In the genomic region with DNA sequence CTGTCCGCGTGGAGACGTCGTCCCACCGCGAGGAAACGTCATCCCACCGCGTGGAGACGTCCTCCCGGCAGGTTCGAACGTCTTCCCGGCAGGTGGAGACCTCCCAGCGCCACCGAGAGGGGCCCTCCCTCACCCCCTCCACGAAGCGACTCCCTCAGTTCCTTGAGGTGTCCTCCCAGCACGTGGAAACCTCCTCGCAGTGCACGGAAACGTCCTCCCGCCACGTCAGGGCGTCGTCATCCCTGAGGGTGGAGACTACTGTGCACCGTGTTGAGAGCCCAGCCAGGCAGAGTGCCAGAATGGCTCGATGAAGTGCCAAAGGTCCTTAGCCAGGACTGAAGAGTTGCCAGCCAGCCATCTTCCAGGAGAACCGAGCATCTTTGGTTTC, we compare ENCODE assay signal across 8 mouse cellular contexts. TPM values are rescaled to one million over a fixed set of nuclear protein-coding genes. Genes with fewer than 3 reads are reported as not detected.
DNase-seq lines count a peak whose midpoint lies in the region; ATAC-seq and TF ChIP-seq lines count a peak whose summit lies in the region.

Gene Med31, minus strand, starts transcription at position 183 of the 388 bp plus-strand sequence.

- H3K27ac ChIP-seq in embryonic facial prominence, embryonic 15.5 days (replicated peaks) = peak within 1 kb of the TSS; percentile 73
- H3K27ac ChIP-seq in heart, embryonic 11.5 days (ENCODE audit: low read depth, low read length) = peak within 1 kb of the TSS; percentile 69; the same call in 1 of the 2 replicates
- peak within 1 kb of the TSS; percentile 74 for H3K27ac ChIP-seq in kidney, embryonic 15.5 days
- H3K27ac ChIP-seq in liver, adult 2 months (replicated peaks; ENCODE audit: insufficient read depth, low read depth, low read length) = peak within 1 kb of the TSS; percentile 48

- no peaks in the 10 kb centered on the region for H3K27me3 ChIP-seq in embryonic facial prominence, embryonic 15.5 days
- H3K27me3 ChIP-seq in heart, embryonic 11.5 days (ENCODE audit: control insufficient read depth, insufficient read depth, low read length) = no peaks in the 10 kb centered on the region
- no peaks in the 10 kb centered on the region for H3K27me3 ChIP-seq in kidney, embryonic 15.5 days
- no peaks in the 10 kb centered on the region for H3K27me3 ChIP-seq in liver, adult 2 months (ENCODE audit: control insufficient read depth, insufficient read depth, low read length)

- peak; percentile 61 for ATAC-seq in embryonic facial prominence, embryonic 15.5 days (ENCODE audit: insufficient number of reproducible peaks, low FRiP score, low TSS enrichment, low read depth)
- ATAC-seq in heart, embryonic 11.5 days (replicated peaks; ENCODE audit: insufficient number of reproducible peaks, low FRiP score, low TSS enrichment) = peak; percentile 76
- peak; percentile 81 for ATAC-seq in kidney, embryonic 15.5 days (replicated peaks; ENCODE audit: low FRiP score)

- DNase-seq in 416B (ENCODE audit: low read depth) = peak; percentile 67
- peak; percentile 83 for DNase-seq in adrenal gland, postnatal 25 days
- peak; percentile 88 for DNase-seq in liver, adult 2 months (ENCODE audit: extremely low read depth, low read depth, low spot score)
- DNase-seq in monocyte, adult 2 months (ENCODE audit: low read depth in 1 of 2, low spot score in 2 of 2) = peak; percentile 22 to 56
- peak; percentile 59 to 80 for DNase-seq in spleen, postnatal 4 days (ENCODE audit: low spot score in 2 of 2)

- no peaks in the 10 kb centered on the region for H3K9me3 ChIP-seq in embryonic facial prominence, embryonic 15.5 days (replicated peaks)
- no peaks in the 10 kb centered on the region for H3K9me3 ChIP-seq in heart, embryonic 11.5 days (replicated peaks; ENCODE audit: control insufficient read depth, low read length)
- H3K9me3 ChIP-seq in kidney, embryonic 15.5 days (replicated peaks) = no peaks in the 10 kb centered on the region

- H3K4me1 ChIP-seq in embryonic facial prominence, embryonic 15.5 days = peaks cover 12% of the 10 kb centered on the region
- H3K4me1 ChIP-seq in heart, embryonic 11.5 days (ENCODE audit: control insufficient read depth, insufficient read depth, low read length) = peaks cover 9% of the 10 kb centered on the region
- H3K4me1 ChIP-seq in kidney, embryonic 15.5 days = peaks cover 19% of the 10 kb centered on the region
- peaks cover 6% of the 10 kb centered on the region; the same call in 1 of the 2 replicates for H3K4me1 ChIP-seq in liver, adult 2 months (ENCODE audit: control insufficient read depth, insufficient read depth, low read length)

- H3K4me2 ChIP-seq in embryonic facial prominence, embryonic 15.5 days (replicated peaks) = peak within 1 kb of the TSS; percentile 96
- H3K4me2 ChIP-seq in heart, embryonic 11.5 days = peak within 1 kb of the TSS; percentile 97
- H3K4me2 ChIP-seq in kidney, embryonic 15.5 days = peak within 1 kb of the TSS; percentile 98

- TF ChIP-seq CTCF in liver, adult 2 months (IDR thresholded peaks at IDR 0.05; ENCODE audit: low read depth, low read length) = no peak

- H3K79me2 ChIP-seq in liver, adult 2 months (ENCODE audit: control insufficient read depth, insufficient read depth, low read length) = no peaks in the 10 kb centered on the region

- peak within 1 kb of the TSS; percentile 82 for H3K4me3 ChIP-seq in embryonic facial prominence, embryonic 15.5 days (replicated peaks)
- peak within 1 kb of the TSS; percentile 81 for H3K4me3 ChIP-seq in heart, embryonic 11.5 days (ENCODE audit: low read depth, low read length)
- peak within 1 kb of the TSS; percentile 88 for H3K4me3 ChIP-seq in kidney, embryonic 15.5 days (replicated peaks)
- H3K4me3 ChIP-seq in liver, adult 2 months (ENCODE audit: insufficient read depth, low read depth, low read length) = peak within 1 kb of the TSS; percentile 75

- H3K36me3 ChIP-seq in embryonic facial prominence, embryonic 15.5 days = peaks cover 18% of the 10 kb centered on the region
- H3K36me3 ChIP-seq in heart, embryonic 11.5 days (ENCODE audit: control insufficient read depth, insufficient read depth, low read length) = peaks cover 9% of the 10 kb centered on the region
- H3K36me3 ChIP-seq in kidney, embryonic 15.5 days = peaks cover 26% of the 10 kb centered on the region
- peaks cover 5% of the 10 kb centered on the region; the same call in 1 of the 2 replicates for H3K36me3 ChIP-seq in liver, adult 2 months (ENCODE audit: control insufficient read depth, insufficient read depth, low read length)

- 2% methylated on average over 29 of the region's 29 CpGs for WGBS in embryonic facial prominence, embryonic 15.5 days
- WGBS in heart, embryonic 11.5 days (ENCODE audit: insufficient replicate concordance) = 4% methylated on average over 29 of the region's 29 CpGs
- 2% methylated on average over 29 of the region's 29 CpGs for WGBS in kidney, embryonic 15.5 days
- WGBS in liver, adult 2 months = under 1% methylated on average over 29 of the region's 29 CpGs

- peak within 1 kb of the TSS; percentile 76 for H3K9ac ChIP-seq in embryonic facial prominence, embryonic 15.5 days
- peak within 1 kb of the TSS; percentile 74 for H3K9ac ChIP-seq in heart, embryonic 11.5 days (ENCODE audit: low read depth, low read length)
- peak within 1 kb of the TSS; percentile 77 for H3K9ac ChIP-seq in kidney, embryonic 15.5 days
- H3K9ac ChIP-seq in liver, adult 2 months (ENCODE audit: low read depth, low read length) = peak within 1 kb of the TSS; percentile 83

- no peak for TF ChIP-seq POLR2A in liver, adult 2 months (IDR thresholded peaks at IDR 0.05; ENCODE audit: extremely low read depth, insufficient read depth, low read length)

RNA-seq across cellular contexts. Expression of gene Med31, which starts in this region (rescaled TPM):
- 13.3 and 15.7 TPM in 2 replicates for total RNA-seq in adrenal gland, postnatal 25 days (2021)
- 49.4 and 50.9 TPM in 2 replicates for polyA plus RNA-seq in embryonic facial prominence, embryonic 15.5 days (2015; fragmentation: Nextera tagmentation; extraction: Ambion mirVana)
- polyA plus RNA-seq in heart, embryonic 11.5 days (2014; fragmentation: Nextera tagmentation; extraction: Ambion mirVana) = 31.2 and 32.6 TPM in 2 replicates
- 46.1 TPM in 2 replicates for polyA plus RNA-seq in kidney, embryonic 15.5 days (2015; fragmentation: Nextera tagmentation; extraction: Ambion mirVana)
- total RNA-seq in liver, adult 2 months (2014; rRNA removed) = 7.1 and 8.2 TPM in 2 replicates
- polyA plus RNA-seq in liver, adult 2 months (2012; rRNA removed) = 3.4 TPM in 2 replicates

Comparison
In these comparisons a context has a peak if more than half of its experiments do, and no peak if none do; other contexts are left out.
1. Peak in every context shown above with its lines: DNase-seq, ATAC-seq, H3K4me3 ChIP-seq and H3K27ac ChIP-seq.